Mouse (Mus musculus) adrenal gland, adult 8-10 months (tissue): Measurements from ENCODE around the gene Cd59a. TPM values are rescaled to one million over a fixed set of nuclear protein-coding genes. Genes with fewer than 3 reads are reported as not detected.
A peak's percentile ranks its signal among the peaks of the same experiment; 100 is the strongest.
"Not testable (repeated sequence)": the region's sequence is repeated elsewhere in the genome, so short reads cannot be mapped to it uniquely, and the experiment has no call there.

Experiments used
- DNase-seq: peaks from one replicate; pipeline ENCODE4 v3.0.0; 2022
- total RNA-seq, 4 experiments: library from RNA; stranded (reverse); gene quantifications; 2 replicates each; pipeline ENCODE4 v1.2.4; 2022

The Cd59a gene
- total RNA-seq, 4 experiments from 2014 or later = 91.8 to 151 (median 104) TPM

- not testable (repeated sequence) for DNase-seq
Measured at GRCm38 (mm10) chr2:104109021-104109420, 13.4 kb downstream of the Cd59a start.

GRCm38 (mm10) chr2:104109528-104109927, 13.9 kb downstream of the Cd59a start:
- DNase-seq = no peak

GRCm38 (mm10) chr2:104110031-104110430, 14.4 kb downstream of the Cd59a start:
- no peak for DNase-seq

- not testable (repeated sequence) for DNase-seq
Measured at GRCm38 (mm10) chr2:104111170-104111797, 15.7 kb downstream of the Cd59a start.

GRCm38 (mm10) chr2:104113563-104113962, 18.0 kb downstream of the Cd59a start:
- not testable (repeated sequence) for DNase-seq

- no peak for DNase-seq
Measured at GRCm38 (mm10) chr2:104114898-104115297, 19.3 kb downstream of the Cd59a start.

- DNase-seq = not testable (repeated sequence)
Measured at GRCm38 (mm10) chr2:104117173-104117572, 21.6 kb downstream of the Cd59a start.

- DNase-seq = no peak
Measured at GRCm38 (mm10) chr2:104119097-104119496, 23.5 kb downstream of the Cd59a start.

GRCm38 (mm10) chr2:104120312-104120711, 24.7 kb downstream of the Cd59a start:
- no peak for DNase-seq

GRCm38 (mm10) chr2:104121681-104122504, 26.3 kb downstream of the Cd59a start:
- DNase-seq = no peak

GRCm38 (mm10) chr2:104122505-104123378, 27.1 kb downstream of the Cd59a start, which contains the start of gene A930018P22Rik:
Gene A930018P22Rik, plus strand, starts transcription at chr2:104122769.
- peak; percentile 95 for DNase-seq

GRCm38 (mm10) chr2:104123540-104123939, 27.9 kb downstream of the Cd59a start:
- DNase-seq = no peak

- DNase-seq = no peak
Measured at GRCm38 (mm10) chr2:104124071-104124470, 28.5 kb downstream of the Cd59a start.

GRCm38 (mm10) chr2:104128803-104129531, 33.4 kb downstream of the Cd59a start:
- DNase-seq = peak; percentile 79

GRCm38 (mm10) chr2:104130165-104130564, 34.6 kb downstream of the Cd59a start:
- DNase-seq = no peak

GRCm38 (mm10) chr2:104130969-104131368, 35.4 kb downstream of the Cd59a start:
- no peak for DNase-seq

- no peak for DNase-seq
Measured at GRCm38 (mm10) chr2:104132266-104132859, 36.8 kb downstream of the Cd59a start.

GRCm38 (mm10) chr2:104133042-104133810, 37.6 kb downstream of the Cd59a start:
- no peak for DNase-seq

GRCm38 (mm10) chr2:104134150-104135056, 38.8 kb downstream of the Cd59a start:
- no peak for DNase-seq

- DNase-seq = no peak
Measured at GRCm38 (mm10) chr2:104135920-104136319, 40.3 kb downstream of the Cd59a start.
